Mouse (Mus musculus) T-cell, adult 2 months (primary cell): ENCODE results near the gene Gm20532.

ENCODE experiments used
- DNase-seq: peaks from one replicate; pipeline ENCODE4 v3.0.0; 2022; ENCODE audit warnings: low spot score

Gm20532 gene

DNA sequence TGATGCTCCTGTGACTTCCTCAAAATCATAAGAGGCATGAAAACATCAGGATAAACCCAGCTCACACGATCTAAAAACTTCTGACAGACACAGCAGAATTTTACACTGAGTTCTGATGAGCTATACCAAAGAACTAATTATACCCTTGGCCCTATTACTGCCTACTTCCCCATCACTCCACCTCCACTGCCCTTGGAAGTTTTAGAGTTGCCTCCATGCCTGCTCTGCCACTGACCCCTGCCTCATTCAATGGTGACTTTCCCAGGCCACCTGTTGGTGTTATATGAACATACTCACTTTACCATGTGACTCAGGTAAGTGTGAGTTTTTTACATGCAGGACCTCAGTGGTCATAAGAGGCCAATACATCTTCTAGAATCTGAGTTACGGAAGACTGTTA lies 71.0 kb downstream of the Gm20532 start:
- no peak for DNase-seq

DNA sequence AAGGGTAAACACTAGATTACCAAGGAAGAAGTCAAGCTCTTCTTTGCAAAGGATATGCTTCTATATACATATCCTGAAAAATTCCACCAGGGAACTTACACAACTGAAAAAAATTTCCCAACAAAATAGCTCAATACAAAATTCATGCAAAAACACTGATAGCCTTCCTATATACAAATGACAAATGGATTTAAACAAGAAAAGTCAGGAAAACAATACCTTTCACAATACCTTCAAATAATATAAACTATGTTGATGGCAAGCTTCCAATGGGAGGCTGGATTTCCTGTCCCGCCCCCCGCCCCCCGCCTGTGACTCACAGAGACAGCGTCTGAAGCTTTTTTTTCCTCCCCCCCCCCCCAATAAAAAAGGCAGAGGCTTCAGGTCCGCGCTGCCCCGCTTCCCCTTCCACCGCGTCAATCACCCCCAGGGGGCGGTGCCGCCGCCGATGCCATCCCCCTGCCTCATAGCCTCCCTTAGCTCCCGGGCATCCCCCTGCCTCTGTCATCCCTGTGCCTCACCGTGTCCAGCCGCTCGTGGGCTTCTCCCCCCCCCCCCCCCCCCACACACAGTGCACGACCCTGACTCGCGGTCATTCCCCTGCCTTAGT lies 74.8 kb downstream of the Gm20532 start:
- peak; percentile 43 for DNase-seq

DNA sequence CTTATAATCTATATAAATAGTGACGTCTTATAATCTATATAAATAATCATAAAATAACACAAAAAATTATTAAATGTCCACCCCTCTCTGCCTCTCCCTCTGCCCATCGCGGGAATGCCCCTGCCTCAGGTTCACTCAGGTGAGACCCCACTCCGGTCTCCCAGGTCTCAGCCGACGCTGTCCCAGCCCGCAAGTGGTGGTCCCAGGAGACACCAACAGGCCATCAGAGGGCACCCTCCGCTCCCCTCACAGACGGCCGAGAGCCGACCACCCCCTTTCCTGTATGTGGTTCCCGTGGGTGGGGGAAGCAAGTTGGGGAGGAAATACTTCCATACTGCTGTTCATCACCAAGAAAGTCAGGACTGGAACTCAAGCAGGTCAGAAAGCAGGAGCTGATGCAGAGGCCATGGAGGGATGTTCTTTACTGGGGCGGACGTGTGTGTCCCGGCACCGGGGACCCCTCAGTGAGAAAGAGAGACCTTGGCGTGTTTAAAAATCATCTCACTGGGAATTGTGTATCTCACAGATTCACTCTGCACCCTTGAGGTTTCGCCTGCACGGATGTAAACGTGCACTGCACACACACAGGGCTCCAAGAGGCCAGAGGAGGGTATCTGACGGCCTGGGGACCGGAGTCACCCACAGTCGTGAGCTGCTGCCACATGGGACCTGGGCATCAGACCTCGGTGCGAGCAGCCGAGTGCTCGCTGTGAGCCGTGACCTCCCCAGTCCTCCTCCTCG lies 75.5 kb downstream of the Gm20532 start:
- DNase-seq: no peak

DNA sequence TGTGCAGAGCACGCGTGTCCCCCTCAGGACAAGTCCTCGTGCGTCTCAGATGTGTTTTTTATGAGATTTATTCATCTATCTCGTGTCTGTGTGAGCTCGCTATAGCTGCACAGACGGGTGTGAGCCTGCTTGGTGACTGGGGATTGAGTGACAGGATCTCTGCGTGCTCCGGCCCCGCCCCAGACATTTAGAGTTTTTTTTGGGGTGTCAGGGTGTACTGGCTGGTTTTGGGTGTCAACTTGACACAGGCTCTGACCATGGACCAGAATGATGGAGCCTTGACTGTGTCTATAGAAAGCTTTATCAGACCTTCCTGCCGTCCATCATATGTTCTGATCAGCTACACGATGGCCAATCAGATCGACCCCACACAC lies 76.1 kb downstream of the Gm20532 start:
- no peak for DNase-seq

DNA sequence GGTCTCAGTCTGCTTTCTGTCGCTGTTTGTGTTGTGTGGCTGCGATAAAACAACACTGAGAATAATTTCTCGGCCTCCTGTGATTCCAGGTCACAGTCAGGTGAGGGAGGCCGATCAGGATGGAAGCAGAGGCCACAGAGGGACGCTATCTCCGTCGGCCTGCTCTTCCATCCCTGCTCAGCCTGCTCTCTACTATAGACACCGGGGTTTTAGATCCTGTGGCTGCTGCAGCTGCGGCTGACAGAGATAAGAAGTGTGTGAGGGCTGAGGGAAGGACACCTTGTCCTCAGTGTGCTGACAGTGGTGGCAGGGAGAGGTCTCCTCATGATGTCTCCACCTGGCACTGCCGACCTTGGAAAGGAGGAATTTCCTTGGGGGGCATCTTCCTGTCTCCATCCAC lies 76.7 kb downstream of the Gm20532 start:
- DNase-seq: no peak

DNA sequence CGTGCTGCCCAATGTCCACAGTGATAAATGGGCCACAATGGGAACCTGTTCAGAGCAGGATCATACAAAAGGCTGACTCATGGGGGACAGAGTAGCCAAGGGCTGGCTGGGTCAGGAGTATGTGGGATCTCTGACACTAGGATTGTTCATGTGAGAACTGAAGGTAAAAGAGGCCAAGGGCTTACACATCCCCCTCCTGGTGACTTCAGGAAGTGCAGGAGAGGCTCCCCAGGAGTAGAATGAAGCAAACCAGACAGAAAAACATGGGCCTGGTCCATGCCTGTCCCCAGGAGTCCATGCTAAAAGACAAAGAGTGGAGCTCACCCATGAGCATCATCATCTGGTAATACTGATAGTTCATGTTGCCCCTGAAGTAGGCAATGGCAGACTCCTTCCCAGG lies 77.1 kb downstream of the Gm20532 start:
- DNase-seq: peak; percentile 58

DNA sequence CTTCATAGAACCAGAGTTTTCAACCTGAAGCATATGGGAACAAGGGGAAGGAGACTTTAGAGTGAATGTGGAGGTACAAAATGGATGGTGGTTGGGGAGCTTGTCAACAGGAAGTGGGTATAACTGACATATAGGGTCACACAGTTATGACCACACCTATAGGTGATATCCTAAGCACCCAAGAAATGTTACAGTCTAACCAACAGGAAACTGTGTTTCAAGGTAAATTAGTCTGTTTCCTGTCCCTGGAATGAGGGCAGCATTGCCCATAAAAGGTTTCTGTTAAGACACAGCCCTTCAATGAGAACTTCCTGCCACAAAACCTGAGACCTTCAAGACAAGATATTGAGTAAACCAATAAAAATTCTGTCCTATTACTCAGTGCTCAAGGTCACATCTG lies 82.3 kb downstream of the Gm20532 start:
- DNase-seq: peak; percentile 76

DNA sequence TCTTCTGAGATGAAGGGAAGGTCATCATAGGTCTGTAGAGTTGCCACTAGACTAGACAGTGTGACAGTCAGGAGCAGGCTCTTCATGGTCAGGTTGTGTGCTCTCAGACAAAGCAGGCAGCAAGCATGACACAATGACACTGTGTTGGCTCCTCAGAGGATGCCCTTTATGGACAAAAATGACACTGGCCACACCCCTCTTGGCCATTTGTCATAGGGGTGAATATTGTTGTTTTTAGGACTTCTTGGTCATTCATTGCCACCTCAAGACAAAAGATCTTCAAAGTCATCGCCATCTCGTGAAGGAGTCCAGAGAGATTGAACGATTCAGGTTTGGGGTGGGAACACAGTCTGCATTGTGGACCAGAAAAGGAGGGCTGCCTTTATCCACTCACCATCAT lies 84.7 kb downstream of the Gm20532 start, which contains the start of gene Lcn4:
TSS of gene Lcn4 (minus strand) at position 101 of the 400 bp plus-strand sequence.
- DNase-seq: no peak
